Mouse (Mus musculus) MEL-GATA-1-ER (cell line): ENCODE results near the gene Eps15l1.

Experiments used
- DNase-seq: peaks from one replicate; pipeline ENCODE4 v3.0.0-alpha.2; 2012; ENCODE audit warnings: low read depth; ENCODE audit errors: extremely low read depth

Eps15l1 gene

GRCm38 (mm10) chr8:72421362-72422335 lies at the start of gene Eps15l1:
Gene Eps15l1 (minus strand): TSS chr8:72421460.
- DNase-seq = peak; percentile 95

DNA sequence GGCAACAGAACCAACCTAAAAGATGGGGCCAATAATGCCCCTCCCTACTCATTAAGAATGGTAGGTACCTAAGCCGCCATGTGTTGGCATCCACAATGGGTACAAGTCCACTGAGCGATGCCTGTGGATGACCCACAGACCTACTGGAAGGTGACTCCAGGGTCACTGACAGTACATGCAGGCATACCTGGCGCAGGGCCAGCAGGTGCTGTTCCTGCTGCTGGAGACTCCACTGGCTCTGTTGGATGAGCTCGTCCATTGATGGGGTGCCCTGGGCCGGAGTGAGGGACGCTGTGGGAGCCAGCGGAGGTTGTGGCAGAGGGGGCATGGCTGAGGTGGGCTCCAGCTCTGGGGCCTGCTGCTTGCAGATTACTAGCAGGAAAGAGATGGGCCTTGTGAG lies 49.4 kb upstream of the Eps15l1 start:
- DNase-seq = no peak

- DNase-seq = no peak
Measured at GRCm38 (mm10) chr8:72469984-72470383, 48.7 kb upstream of the Eps15l1 start.

DNA sequence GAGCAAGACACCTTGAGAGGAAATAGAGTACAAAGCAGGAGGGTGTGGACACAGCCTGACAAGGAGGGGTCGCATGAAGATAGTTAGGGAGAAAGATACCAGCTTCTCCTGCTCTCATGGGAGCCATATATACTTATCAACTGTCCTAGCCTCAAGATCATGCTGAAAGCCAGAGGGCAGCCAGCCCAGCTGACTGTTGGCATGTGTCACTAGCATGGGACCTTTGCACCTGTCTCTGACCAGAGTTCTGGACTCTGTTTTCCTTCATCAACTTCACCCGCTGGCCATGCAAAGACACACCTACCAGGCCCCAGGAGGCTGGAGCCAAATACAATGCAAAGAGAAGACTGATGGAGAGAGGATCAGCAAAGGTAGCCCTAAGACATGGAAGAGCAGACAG lies 48.0 kb upstream of the Eps15l1 start:
- no peak for DNase-seq

DNA sequence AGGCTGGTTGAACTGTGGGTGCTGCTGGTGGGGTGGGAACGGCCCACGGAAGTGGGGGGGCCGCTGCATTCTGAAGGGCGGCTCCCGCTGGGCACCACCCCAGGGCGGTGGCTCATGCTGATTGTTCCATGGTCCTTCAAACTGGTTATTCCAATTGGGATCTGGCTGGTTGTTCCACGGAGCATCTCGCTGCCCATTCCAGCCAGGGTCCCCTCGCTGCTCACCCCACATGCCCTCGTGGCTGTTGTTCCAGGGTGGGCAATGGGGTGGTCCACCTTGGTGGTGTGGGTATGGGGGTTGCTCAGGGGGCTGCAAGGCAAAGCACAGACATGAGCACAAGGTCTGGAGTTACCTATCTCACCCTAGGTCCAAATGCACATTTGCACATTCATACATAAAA lies 43.0 kb upstream of the Eps15l1 start:
- no peak for DNase-seq

DNA sequence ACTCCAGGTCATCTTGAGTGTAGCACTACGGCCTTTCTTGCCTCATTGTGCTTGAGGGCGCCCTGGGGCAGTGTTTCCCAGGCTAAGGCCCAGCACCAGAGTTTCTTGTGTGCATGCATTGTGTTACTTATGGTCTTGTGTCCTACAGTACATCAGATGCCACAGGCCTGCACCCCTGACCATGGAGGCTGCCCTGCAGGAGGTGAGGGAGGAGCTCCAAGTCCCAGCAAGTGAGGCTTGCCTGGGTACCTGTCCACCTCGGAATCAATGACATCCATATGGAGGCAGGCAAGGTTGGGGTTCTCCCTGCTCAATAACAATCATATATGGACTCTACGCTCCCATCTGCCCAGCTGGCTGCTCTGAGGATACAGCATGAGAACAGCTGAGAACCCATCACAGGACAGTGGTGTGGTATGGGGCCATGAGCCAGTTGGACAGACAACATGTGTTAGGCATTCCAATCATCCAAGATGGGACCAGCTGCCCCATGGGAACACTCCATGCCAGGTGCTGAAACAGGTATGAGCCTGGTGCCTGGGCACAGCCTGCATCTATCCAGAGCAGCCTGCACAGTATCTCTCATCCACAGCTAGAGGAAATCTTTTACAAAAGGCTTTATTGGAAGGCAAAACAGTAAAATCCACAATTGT lies 38.7 kb upstream of the Eps15l1 start:
- DNase-seq = no peak

- no peak for DNase-seq
Measured at GRCm38 (mm10) chr8:72458457-72458856, 37.2 kb upstream of the Eps15l1 start.

DNA sequence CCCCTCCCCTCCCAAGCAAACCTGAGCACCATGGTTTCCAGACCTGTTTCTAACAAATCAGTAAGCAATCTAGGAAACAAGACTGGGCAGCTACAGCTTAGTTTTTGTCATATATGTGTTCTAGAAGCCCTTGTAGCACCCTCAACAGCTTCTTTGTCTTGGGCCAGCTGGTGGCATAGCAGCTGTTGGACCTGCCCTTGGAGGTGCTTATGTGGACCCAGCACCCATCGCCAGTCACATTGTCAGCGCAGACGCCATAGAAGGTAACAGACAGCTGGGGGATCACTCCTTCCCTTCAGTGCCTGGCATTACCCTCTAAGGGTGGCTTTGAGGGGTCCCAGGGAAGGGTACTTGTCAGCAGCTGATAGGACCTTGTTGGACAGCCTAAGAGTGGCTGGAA lies 36.5 kb upstream of the Eps15l1 start:
- no peak for DNase-seq

- DNase-seq = no peak
Measured at GRCm38 (mm10) chr8:72455317-72455716, 34.1 kb upstream of the Eps15l1 start.

DNA sequence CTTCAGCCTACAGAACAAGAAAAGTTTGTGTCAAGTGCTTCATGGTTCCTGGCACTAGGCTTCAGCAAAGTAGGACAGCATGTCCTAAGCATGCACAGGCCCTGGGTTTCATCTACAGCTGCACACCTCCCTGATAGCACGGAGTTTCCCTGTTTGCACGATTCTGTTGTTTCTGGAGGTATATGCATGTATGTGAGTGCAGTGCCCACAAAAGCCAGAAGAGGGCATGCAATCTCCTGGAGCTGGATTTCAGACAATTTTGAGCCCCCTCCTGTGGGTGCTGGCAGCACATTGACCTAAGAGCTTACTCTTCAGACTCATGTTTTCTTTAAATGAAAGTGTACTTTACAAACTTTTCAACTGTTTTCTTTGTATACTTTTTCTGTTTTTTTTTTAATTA lies 32.6 kb upstream of the Eps15l1 start:
- DNase-seq = no peak

- DNase-seq = no peak
Measured at GRCm38 (mm10) chr8:72451516-72451915, 30.3 kb upstream of the Eps15l1 start.

DNA sequence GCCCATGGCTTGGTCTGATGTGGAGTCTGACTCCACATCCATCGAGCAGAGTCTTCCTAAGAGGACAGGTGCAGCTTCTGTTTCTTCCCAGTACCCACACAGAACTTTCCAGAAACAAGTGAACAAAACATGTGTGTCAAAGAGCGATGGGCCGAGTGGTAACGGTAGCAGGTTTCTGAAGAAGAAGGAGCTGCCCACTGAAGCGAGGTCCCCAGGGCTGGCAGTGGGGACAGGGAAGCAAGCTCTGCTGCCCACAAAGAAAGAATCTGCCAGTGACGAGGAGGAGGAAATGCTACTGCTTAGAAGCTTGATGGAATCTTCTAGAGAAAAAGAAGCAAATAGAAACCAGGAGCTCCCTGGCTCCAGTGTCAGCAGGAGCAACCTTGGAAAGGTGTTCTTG lies 23.8 kb upstream of the Eps15l1 start:
- no peak for DNase-seq

DNA sequence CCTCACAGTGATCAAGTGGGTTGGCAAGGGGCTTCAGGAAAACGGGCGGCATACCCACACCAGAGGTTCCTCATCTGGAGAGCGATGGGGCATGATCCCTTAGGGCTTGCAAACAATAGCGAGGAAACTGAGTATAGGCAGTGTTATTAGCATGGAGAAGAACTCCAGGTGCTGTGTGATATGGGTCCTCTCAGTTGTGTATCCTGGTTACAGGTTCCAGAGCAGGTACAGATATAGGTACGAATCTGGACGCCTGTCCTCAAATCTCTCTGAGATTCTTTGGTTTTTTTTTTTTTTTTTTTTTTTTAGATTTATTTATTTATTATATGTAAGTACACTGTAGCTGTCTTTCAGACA lies 22.7 kb upstream of the Eps15l1 start:
- no peak for DNase-seq

- peak; percentile 96 for DNase-seq
Measured at GRCm38 (mm10) chr8:72443338-72443993, 22.2 kb upstream of the Eps15l1 start, which contains the start of the genes Calr3 and 1700030K09Rik. Gene Calr3 (minus strand): TSS chr8:72443870. Gene 1700030K09Rik (plus strand): TSS chr8:72443880.

- no peak for DNase-seq
Measured at GRCm38 (mm10) chr8:72438248-72439015, 17.2 kb upstream of the Eps15l1 start.

- no peak for DNase-seq
Measured at GRCm38 (mm10) chr8:72434952-72435351, 13.7 kb upstream of the Eps15l1 start.

DNA sequence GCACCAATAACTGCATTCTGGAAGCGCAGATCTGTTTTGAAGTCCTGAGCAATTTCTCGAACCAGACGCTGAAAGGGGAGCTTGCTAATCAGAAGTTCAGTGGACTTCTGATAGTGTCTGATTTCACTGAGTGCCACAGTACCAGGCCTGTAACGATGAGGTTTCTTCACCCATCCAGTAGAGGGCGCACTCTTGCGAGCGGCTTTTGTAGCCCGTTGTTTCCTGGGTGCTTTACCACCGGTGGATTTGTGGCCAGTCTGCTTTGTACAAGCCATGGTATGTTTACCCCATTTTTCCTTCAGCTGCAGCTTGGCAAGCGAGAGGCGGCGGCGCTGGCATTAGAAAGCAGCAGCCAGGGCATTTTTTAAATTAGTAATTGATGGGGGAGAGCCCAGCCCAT lies 8.4 kb upstream of the Eps15l1 start:
- no peak for DNase-seq

- no peak for DNase-seq
Measured at GRCm38 (mm10) chr8:72422926-72423325, 1.7 kb upstream of the Eps15l1 start.

DNA sequence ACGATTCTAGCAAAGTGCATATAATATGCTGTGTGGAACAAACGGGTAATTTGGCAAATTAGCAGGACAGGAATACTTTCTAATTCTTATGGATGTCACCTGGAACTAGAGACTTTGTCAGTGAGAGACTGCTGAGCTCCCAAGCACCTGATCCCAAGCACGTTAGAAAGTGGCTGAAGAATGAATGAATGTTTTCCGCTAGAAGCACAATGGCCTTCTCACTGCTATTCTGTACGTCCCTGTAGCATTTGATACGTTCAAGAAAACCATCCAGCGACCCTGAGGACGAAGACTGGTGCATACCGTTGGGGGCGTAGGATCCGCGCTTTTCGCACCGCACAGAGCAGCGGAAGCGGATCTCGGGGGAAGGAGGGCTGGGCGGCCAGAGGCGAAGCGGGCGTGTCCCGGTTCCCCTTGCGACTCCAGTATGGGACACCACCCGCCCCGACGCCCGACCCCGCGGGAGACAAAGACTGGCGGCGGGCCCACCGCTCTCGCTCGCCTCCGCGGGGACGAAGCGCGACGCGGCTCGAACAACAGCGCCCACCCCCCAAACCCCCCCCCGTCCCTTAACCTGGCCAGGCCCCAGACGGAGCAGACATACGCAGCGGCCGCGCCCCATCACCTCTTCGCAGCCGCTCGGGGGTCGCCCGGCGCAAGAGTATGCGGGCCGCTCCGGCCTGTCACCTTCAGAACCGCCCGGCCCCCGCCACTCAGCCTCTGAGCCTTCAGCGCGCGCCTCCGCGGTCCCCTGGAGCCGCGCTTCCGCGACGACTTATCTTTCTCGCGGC lies 494 bp downstream of the Eps15l1 start:
- DNase-seq = no peak

- no peak for DNase-seq
Measured at GRCm38 (mm10) chr8:72418073-72418472, 3.2 kb downstream of the Eps15l1 start.
